Mouse (Mus musculus): ENCODE results near the gene Bptf. TPM values are rescaled to one million over a fixed set of nuclear protein-coding genes. Genes with fewer than 3 reads are reported as not detected.
"Not testable (repeated sequence)": the region's sequence is repeated elsewhere in the genome, so short reads cannot be mapped to it uniquely, and the experiment has no call there.

The Bptf gene
- polyA plus RNA-seq (2015; fragmentation: Nextera tagmentation; extraction: Ambion mirVana): 16.1 and 18.9 TPM in 2 replicates

DNA sequence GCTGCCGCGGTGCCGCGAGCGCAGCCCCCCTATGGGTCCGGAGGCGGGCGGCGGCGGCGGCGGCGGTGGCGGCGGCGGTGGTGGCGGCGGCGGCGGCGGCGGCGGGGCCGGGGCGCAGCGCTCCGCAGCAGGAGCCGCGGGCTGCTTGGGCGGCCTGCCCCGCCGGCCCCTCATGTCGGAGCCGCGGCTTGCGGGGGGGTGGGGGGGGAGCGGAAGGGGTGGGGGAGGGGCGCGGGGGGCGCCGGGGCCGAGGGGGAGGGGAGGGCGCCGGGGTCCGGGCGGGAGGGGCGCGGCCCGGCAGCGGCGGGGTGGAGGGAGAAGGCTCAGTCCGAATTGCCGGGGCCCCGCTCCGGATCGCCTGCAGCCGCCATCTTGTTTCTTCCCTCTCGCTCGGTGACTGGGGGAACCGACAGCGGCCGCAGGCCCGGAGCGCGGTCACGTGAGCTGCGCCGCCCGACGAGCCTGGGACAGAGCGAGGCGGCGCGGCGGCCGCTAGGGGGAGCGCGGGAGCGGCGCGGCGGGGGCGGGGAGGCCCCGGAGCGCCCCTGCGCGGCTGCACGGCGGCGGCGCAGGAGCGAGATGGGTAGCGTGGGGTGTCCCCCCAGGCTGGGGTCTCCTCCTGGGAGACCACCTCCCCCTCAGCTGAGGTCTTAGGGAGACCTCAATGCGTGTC lies at the start of gene Bptf:
TSS of gene Bptf (minus strand) at position 379 of the 673 bp plus-strand sequence.
- Histone ChIP-seq H3K27ac (peak within 1 kb of the TSS; percentile 90), H3K9ac (peak within 1 kb of the TSS; percentile 99), H3K36me3 (no peaks in the 10 kb centered on the region), H3K4me1 (replicated peaks) (peaks cover 19% of the 10 kb centered on the region), H3K27me3 (no peaks in the 10 kb centered on the region), H3K4me3 (peak within 1 kb of the TSS; percentile 73), H3K4me2 (peak within 1 kb of the TSS; percentile 82), H3K9me3 (replicated peaks) (no peaks in the 10 kb centered on the region)
- peak; percentile 95 for ATAC-seq (replicated peaks; ENCODE audit: insufficient number of reproducible peaks, insufficient read depth, low FRiP score, low read depth)
- WGBS: under 1% methylated on average over 34 of the region's 94 CpGs

DNA sequence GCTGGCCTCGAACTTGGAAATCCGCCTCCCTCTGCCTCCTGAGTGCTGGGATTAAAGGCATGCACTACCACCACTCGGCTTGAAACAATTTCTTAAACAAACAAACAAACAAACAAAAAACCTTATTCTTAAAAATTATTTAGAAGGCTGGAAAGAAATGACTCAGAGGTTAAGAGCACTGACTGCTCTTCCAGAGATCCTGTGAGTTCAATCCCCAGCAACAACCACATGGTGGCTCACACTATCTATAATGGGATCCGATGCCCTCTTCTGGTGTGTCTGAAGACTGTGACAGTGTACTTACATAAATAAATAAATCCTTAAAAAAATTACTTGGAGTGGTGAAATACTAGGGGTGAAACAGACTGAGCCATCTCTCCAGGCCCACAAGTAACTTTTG lies 29.3 kb upstream of the Bptf start:
- Histone ChIP-seq H3K4me1 (replicated peaks) (peaks cover 17% of the 10 kb centered on the region), H3K4me2 (no peak overlapping the region), H3K9ac (no peak overlapping the region), H3K36me3 (peaks cover 6% of the 10 kb centered on the region), H3K27ac (no peak overlapping the region), H3K9me3 (replicated peaks) (no peaks in the 10 kb centered on the region), H3K27me3 (no peaks in the 10 kb centered on the region), H3K4me3 (no peak overlapping the region)
- 84% methylated on average over 4 of the region's 4 CpGs for WGBS
- ATAC-seq (replicated peaks; ENCODE audit: insufficient number of reproducible peaks, insufficient read depth, low FRiP score, low read depth): no peak

DNA sequence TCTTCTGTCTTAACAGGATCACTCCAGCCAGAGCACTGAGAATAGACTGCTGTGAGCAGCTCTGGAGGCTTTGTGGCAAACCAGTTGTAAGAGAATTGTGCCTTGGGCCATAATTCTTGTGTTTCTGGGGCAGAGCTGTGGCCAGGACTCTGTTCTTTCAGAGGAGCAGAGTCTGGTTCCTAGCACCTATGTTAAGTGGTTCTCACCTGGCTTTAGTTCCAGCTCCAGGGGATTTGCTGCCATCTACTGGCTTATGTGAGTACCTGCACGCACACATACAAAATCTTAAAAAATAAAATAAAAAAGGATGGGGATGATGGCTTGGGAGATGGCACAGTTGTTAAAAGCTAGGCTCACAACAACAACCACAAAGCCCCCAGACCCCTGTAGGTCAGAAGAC lies 27.1 kb upstream of the Bptf start:
- H3K27ac ChIP-seq: no peak overlapping the region
- 66% methylated on average over 1 of the region's 1 CpGs for WGBS
- ATAC-seq (replicated peaks; ENCODE audit: insufficient number of reproducible peaks, insufficient read depth, low FRiP score, low read depth): no peak

DNA sequence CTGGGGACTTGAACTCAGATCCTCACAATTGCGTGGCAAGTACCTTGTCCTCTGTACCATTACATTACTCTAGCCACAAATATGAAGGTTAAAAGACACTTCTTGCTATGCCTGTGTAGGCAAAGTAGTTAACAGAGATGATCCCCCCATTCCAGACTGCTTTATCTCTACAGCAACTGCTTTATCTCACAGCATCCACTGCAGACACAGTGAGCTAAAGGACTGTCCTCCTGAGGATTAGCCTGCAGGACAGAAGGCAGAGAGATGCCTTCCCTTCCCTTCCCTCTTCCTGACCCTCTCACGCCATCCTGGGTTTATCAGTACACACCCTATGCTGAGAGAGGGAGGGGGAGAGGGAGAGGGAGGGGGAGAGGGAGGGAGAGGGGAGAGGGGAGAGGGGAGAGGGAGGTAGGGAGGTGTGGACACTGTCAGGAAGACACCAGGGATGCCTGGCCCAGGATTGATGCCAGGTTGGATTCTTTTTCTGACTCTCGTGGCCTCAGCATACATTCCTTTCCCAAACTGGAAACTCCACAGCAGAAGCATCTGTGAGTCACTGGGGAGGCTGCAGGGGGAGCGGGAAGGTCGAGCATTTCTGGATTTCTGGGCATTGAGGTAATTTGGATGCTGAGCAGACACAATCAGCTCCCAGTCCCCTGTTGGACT lies 25.2 kb upstream of the Bptf start:
- Histone ChIP-seq H3K4me1 (replicated peaks) (peaks cover 18% of the 10 kb centered on the region), H3K9me3 (replicated peaks) (no peaks in the 10 kb centered on the region), H3K4me3 (no peak overlapping the region), H3K27me3 (no peaks in the 10 kb centered on the region), H3K27ac (peak overlapping the region; percentile 84), H3K36me3 (no peaks in the 10 kb centered on the region), H3K4me2 (peak overlapping the region; percentile 21; the same call in 1 of the 2 replicates), H3K9ac (no peak overlapping the region)
- WGBS: 20% methylated on average over 5 of the region's 5 CpGs
- ATAC-seq (replicated peaks; ENCODE audit: insufficient number of reproducible peaks, insufficient read depth, low FRiP score, low read depth): peak; percentile 84

More for the DNA sequence above, 27.1 kb upstream of the Bptf start:
- no peaks in the 10 kb centered on the region for H3K9me3 ChIP-seq (replicated peaks)
- no peak overlapping the region for H3K4me3 ChIP-seq
- peaks cover 18% of the 10 kb centered on the region for H3K4me1 ChIP-seq (replicated peaks)
- no peak overlapping the region for H3K9ac ChIP-seq
- no peaks in the 10 kb centered on the region for H3K27me3 ChIP-seq
- no peaks in the 10 kb centered on the region for H3K36me3 ChIP-seq
- no peak overlapping the region for H3K4me2 ChIP-seq

DNA sequence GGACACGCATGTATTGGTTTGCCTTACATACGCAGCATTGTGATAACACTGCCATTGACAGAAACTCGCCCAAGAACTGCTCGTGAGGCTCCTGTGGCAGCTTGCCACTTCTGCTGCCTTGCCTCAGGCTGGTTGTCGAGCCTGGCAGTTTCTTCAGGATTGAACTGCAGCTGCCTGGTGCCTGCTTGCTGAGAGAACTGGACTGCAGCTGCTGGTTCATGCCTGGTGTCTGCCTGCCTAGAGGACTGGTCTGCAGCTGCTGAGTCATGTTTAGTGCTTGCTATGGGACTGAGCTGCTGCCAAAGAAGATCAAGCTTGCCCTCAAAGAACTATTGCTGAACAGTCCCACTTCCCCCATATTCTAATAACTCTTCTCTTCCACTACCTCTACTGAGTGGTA lies 23.4 kb upstream of the Bptf start:
- Histone ChIP-seq H3K27ac (no peak overlapping the region), H3K4me1 (replicated peaks) (peaks cover 18% of the 10 kb centered on the region), H3K9ac (no peak overlapping the region), H3K27me3 (no peaks in the 10 kb centered on the region), H3K4me2 (no peak overlapping the region), H3K36me3 (no peaks in the 10 kb centered on the region), H3K9me3 (replicated peaks) (no peaks in the 10 kb centered on the region), H3K4me3 (no peak overlapping the region)
- 79% methylated on average over 5 of the region's 5 CpGs for WGBS
- ATAC-seq (replicated peaks; ENCODE audit: insufficient number of reproducible peaks, insufficient read depth, low FRiP score, low read depth): no peak

DNA sequence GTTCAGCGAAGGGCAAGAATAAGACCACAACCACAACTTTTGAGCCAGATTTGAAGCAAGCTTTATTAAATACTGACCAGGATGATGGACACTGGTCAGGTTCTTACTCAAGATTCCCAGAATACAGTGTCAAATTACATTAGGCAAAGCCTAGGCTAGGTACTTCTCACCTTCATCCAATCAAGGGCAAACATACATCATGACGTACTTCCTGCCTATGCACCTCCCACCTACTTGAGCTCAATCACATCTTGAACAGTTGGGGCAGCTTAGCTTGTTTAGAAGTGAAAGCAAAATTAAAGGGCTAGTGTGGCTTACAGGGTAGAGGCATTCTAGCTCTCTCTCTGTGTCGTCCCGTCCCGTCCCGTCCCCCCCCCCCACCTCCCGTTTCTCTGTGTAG lies 22.5 kb upstream of the Bptf start:
- no peak for ATAC-seq (replicated peaks; ENCODE audit: insufficient number of reproducible peaks, insufficient read depth, low FRiP score, low read depth)
- H3K27me3 ChIP-seq: no peaks in the 10 kb centered on the region
- H3K4me2 ChIP-seq: no peak overlapping the region
- WGBS: 80% methylated on average over 7 of the region's 7 CpGs
- no peak overlapping the region for H3K27ac ChIP-seq
- no peaks in the 10 kb centered on the region for H3K9me3 ChIP-seq (replicated peaks)
- peaks cover 18% of the 10 kb centered on the region for H3K4me1 ChIP-seq (replicated peaks)
- H3K4me3 ChIP-seq: no peak overlapping the region
- H3K36me3 ChIP-seq: no peaks in the 10 kb centered on the region
- H3K9ac ChIP-seq: no peak overlapping the region

DNA sequence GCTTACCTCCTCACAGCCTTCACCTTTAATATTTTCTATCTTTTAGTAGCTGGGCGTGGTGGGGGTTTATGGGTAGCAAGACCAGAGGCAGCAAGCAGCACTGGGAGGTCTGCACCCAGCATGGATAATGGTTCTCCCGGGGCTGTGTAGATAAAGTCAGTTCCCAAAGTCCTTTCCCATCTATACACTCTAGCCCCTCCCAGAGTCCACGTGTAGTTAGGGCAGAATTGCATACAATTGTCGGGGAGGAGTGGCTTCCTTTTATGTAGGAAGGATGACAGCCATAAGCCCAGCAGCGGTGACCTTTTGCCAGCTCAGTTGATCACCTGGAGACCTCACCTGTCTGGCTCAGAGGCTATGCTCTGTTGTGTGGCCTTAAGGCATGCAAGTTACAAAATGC lies 21.7 kb upstream of the Bptf start:
- Histone ChIP-seq H3K9me3 (replicated peaks) (no peaks in the 10 kb centered on the region), H3K27ac (no peak overlapping the region), H3K4me3 (no peak overlapping the region), H3K36me3 (no peaks in the 10 kb centered on the region), H3K4me2 (no peak overlapping the region), H3K4me1 (replicated peaks) (peaks cover 18% of the 10 kb centered on the region), H3K9ac (no peak overlapping the region), H3K27me3 (no peaks in the 10 kb centered on the region)
- 69% methylated on average over 5 of the region's 5 CpGs for WGBS
- ATAC-seq (replicated peaks; ENCODE audit: insufficient number of reproducible peaks, insufficient read depth, low FRiP score, low read depth): no peak

DNA sequence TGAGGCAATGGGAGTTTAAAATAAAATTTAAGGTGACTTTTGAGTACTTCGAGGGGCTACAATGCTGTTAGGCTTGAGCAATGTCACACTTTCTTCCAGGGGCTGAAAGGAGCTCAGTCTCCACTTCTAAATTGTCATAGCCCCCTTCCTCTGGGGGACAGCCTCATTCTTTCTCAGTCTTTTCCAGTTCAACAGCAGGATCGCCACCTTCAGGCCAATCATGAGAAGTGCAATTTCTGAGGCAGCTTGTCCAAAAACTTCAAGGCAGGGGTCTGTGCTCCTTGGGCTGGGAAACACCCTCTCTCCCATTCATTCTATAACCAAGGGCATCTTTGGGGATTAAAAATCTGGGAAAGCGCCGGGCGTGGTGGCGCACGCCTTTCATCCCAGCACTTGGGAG lies 19.9 kb upstream of the Bptf start:
- H3K9ac ChIP-seq: no peak overlapping the region
- 73% methylated on average over 7 of the region's 7 CpGs for WGBS
- H3K4me3 ChIP-seq: no peak overlapping the region
- H3K27me3 ChIP-seq: no peaks in the 10 kb centered on the region
- peaks cover 6% of the 10 kb centered on the region for H3K4me1 ChIP-seq (replicated peaks)
- H3K9me3 ChIP-seq (replicated peaks): no peaks in the 10 kb centered on the region
- no peak overlapping the region for H3K27ac ChIP-seq
- no peak overlapping the region for H3K4me2 ChIP-seq
- ATAC-seq (replicated peaks; ENCODE audit: insufficient number of reproducible peaks, insufficient read depth, low FRiP score, low read depth): no peak
- no peaks in the 10 kb centered on the region for H3K36me3 ChIP-seq

DNA sequence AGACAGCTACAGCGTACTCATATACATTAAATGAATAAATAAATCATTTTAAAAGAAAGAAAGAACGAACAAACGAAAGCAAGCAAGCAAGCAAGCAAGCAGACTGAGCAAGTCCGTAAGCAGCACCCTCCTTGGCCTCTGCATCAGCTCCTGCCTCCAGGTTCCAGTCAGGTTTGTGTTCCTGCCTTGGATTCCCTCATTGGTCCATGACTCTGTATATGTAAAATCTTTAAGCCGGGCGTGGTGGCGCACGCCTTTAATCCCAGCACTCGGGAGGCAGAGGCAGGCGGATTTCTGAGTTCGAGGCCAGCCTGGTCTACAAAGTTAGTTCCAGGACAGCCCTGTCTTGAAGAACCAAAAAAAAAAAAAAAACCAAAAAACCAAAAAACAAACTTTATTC lies 12.0 kb upstream of the Bptf start:
- H3K4me2 ChIP-seq; H3K27me3 ChIP-seq; H3K4me3 ChIP-seq; ATAC-seq (replicated peaks; ENCODE audit: insufficient number of reproducible peaks, insufficient read depth, low FRiP score, low read depth); H3K36me3 ChIP-seq; H3K27ac ChIP-seq; H3K9me3 ChIP-seq (replicated peaks); H3K4me1 ChIP-seq (replicated peaks); H3K9ac ChIP-seq: not testable (repeated sequence)
- 92% methylated on average over 11 of the region's 11 CpGs for WGBS

DNA sequence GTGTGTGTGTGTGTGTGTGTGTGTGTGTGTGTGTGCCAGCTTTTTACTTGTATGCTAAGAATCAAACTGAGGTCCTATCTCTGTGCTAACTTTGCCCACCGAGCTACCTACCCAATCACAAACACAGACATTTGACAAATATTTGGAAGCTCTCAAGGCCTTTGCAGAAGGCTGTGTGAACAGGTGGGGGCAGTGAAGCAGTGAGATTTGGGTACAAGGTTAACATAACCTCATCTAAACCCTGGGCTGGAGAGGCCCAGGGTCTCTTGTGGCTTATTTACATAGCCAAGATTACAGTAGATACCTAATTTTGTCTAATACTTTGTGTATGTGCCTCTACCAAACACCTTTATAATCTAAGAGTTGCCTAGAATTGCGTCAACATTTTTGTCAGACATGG lies 10.5 kb upstream of the Bptf start:
- Histone ChIP-seq H3K9ac (no peak overlapping the region), H3K27me3 (no peaks in the 10 kb centered on the region), H3K4me2 (no peak overlapping the region), H3K27ac (no peak overlapping the region), H3K4me3 (no peak overlapping the region), H3K9me3 (replicated peaks) (no peaks in the 10 kb centered on the region), H3K4me1 (replicated peaks) (no peaks in the 10 kb centered on the region), H3K36me3 (no peaks in the 10 kb centered on the region)
- 77% methylated on average over 2 of the region's 2 CpGs for WGBS
- ATAC-seq (replicated peaks; ENCODE audit: insufficient number of reproducible peaks, insufficient read depth, low FRiP score, low read depth): no peak

DNA sequence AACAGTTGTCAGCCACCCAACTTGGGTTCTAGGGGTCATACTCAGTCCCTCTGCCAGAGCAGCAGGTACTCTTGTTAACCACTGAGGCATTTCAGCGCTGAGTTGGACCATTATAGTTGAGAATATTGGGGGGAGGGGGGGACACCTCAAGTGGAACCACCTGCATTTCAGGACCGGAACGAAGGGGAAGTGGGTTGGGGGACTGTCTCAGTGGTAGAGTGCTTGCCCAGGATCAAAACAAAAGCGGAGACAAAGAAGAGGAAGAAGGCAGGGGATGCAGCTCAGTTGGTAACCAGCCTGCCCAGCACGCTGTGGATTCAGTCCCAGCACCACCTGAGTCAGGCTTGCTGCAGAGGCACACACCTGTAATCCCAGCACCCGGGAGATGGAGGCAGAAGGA lies 8.8 kb upstream of the Bptf start:
- no peak overlapping the region for H3K9ac ChIP-seq
- no peak overlapping the region for H3K4me2 ChIP-seq
- no peak for ATAC-seq (replicated peaks; ENCODE audit: insufficient number of reproducible peaks, insufficient read depth, low FRiP score, low read depth)
- H3K4me3 ChIP-seq: no peak overlapping the region
- no peaks in the 10 kb centered on the region for H3K9me3 ChIP-seq (replicated peaks)
- H3K27me3 ChIP-seq: no peaks in the 10 kb centered on the region
- H3K4me1 ChIP-seq (replicated peaks): no peaks in the 10 kb centered on the region
- no peaks in the 10 kb centered on the region for H3K36me3 ChIP-seq
- WGBS: 36% methylated on average over 6 of the region's 6 CpGs
- no peak overlapping the region for H3K27ac ChIP-seq

DNA sequence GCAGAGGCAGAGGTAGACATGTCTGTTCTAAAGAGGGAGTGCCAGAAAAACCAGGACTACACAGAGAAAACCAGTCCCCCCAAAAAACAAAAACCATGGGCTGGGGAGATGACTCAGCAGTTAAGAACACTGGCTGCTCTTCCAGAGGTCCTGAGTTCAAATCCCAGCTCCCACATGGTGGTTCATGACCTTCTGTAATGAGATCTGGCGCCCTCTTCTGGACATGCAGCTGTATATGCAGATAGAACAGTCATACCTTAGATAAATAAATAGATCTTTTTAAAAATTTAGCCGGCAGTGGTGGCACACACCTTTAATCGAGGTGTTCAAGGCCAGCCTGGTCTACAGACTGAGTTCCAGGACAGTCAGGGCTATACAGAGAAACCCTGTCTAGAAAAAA lies 6.7 kb upstream of the Bptf start:
- H3K4me3 ChIP-seq: no peak overlapping the region
- H3K4me1 ChIP-seq (replicated peaks): no peaks in the 10 kb centered on the region
- no peak overlapping the region for H3K9ac ChIP-seq
- no peak for ATAC-seq (replicated peaks; ENCODE audit: insufficient number of reproducible peaks, insufficient read depth, low FRiP score, low read depth)
- 80% methylated on average over 3 of the region's 3 CpGs for WGBS
- H3K27ac ChIP-seq: no peak overlapping the region
- H3K9me3 ChIP-seq (replicated peaks): no peaks in the 10 kb centered on the region
- no peaks in the 10 kb centered on the region for H3K27me3 ChIP-seq
- no peak overlapping the region for H3K4me2 ChIP-seq
- no peaks in the 10 kb centered on the region for H3K36me3 ChIP-seq
